Mouse (Mus musculus): ENCODE results near the gene Gm21440.
"Not testable (repeated sequence)": the region's sequence is repeated elsewhere in the genome, so short reads cannot be mapped to it uniquely, and the experiment has no call there.

Gene Gm21440

DNA sequence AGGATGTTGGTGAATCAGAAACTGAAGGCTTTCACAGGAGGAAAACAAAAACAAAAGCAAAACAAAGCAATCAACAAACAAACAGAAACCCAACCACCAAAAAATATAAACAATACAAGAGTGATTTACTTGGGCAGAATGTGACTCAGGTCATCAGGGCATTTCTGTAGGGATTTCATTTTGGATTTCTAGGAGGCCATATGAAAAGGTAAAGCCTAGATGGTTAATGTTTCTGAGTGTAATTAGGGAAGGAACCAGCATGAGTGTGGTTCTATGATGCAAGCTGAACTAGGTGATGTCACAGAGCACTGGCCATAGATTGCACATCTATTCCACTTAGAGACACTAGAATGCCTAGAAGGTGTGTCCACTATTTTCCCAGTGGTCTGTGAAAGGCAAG, at the start of gene Gm21440, which contains the start of gene Gm21454:
Gm21440 (plus strand) TSS at position 301 of the 400 bp plus-strand sequence.
Gm21454 (plus strand) TSS at position 352 of the 400 bp plus-strand sequence.
- DNase-seq: not testable (repeated sequence)

GRCm38 (mm10) chrY:13223828-13224227, 28.4 kb upstream of the Gm21440 start, which contains the start of gene Gm21828:
TSS of gene Gm21828 (minus strand) at chrY:13223928.
- DNase-seq: not testable (repeated sequence)
